Mouse (Mus musculus) CH12.LX (cell line): ENCODE results near the gene 1700029P11Rik. TPM values are rescaled to one million over a fixed set of nuclear protein-coding genes. Genes with fewer than 3 reads are reported as not detected.
A peak's percentile ranks its signal among the peaks of the same experiment; 100 is the strongest.

ENCODE experiments used
- DNase-seq: peaks from one replicate; pipeline ENCODE4 v3.0.0-alpha.2; 2013; ENCODE audit errors: extremely low read depth
- H3K27ac ChIP-seq: 2 replicates; pipeline ENCODE4 v1.5.1; 2012; ENCODE audit warnings: low read depth, mild to moderate bottlenecking, control low read depth, moderate library complexity; ENCODE audit not compliant: insufficient read depth
- H3K27me3 ChIP-seq: replicated peaks from 2 replicates; pipeline ENCODE3; 2012; ENCODE audit warnings: inconsistent platforms
- H3K36me3 ChIP-seq, 2 experiments: replicated peaks in 1 of 2; 2 replicates each; pipeline versions ENCODE3 to v1.6.1; 2012; ENCODE audit warnings: inconsistent platforms in 1 of 2, low read length in 1 of 2, mild to moderate bottlenecking in 1 of 2, mixed read lengths in 1 of 2, moderate library complexity in 1 of 2; ENCODE audit not compliant: control insufficient read depth in 1 of 2, insufficient read depth in 1 of 2
- H3K4me1 ChIP-seq, 2 experiments: 2 replicates each; pipeline ENCODE4 v1.6.1; 2012; ENCODE audit warnings: inconsistent platforms in 1 of 2, moderate library complexity in 1 of 2; ENCODE audit not compliant: insufficient read depth in 2 of 2, control insufficient read depth in 1 of 2
- H3K4me2 ChIP-seq: 2 replicates; pipeline ENCODE4 v1.6.1; 2012; ENCODE audit warnings: low read depth, mild to moderate bottlenecking, control low read depth; ENCODE audit not compliant: poor library complexity, insufficient read depth, severe bottlenecking
- H3K4me3 ChIP-seq, 3 experiments: fragments of 150-350 bp in 1 of 3; sonication (generic) in 1 of 3; replicated peaks in 1 of 3; 2 replicates each; pipeline versions ENCODE3 to v1.5.1; 2011 to 2012; ENCODE audit warnings: low read depth in 2 of 3, low read length in 2 of 3, mild to moderate bottlenecking in 2 of 3, moderate library complexity in 2 of 3, control low read depth in 1 of 3, improper control_type of control experiment in 1 of 3, inconsistent platforms in 1 of 3, mixed read lengths in 1 of 3; ENCODE audit not compliant: poor library complexity in 1 of 3
- H3K79me2 ChIP-seq: replicated peaks from 2 replicates; pipeline ENCODE4 v1.6.1; 2012; ENCODE audit warnings: mild to moderate bottlenecking, moderate library complexity; ENCODE audit not compliant: control insufficient read depth, poor library complexity, insufficient read depth, severe bottlenecking; ENCODE audit errors: extremely low read depth
- H3K9ac ChIP-seq: 2 replicates; pipeline ENCODE4 v1.6.1; 2012; ENCODE audit warnings: low read depth, mild to moderate bottlenecking, control low read depth, moderate library complexity; ENCODE audit not compliant: insufficient read depth
- H3K9me3 ChIP-seq: replicated peaks from 2 replicates; pipeline ENCODE3; 2012; ENCODE audit warnings: low read length, inconsistent platforms, mixed read lengths
- BHLHE40 ChIP-seq: IDR thresholded peaks from 2 replicates; pipeline ENCODE4 v1.6.1; 2011; ENCODE audit warnings: mild to moderate bottlenecking, low read depth, low read length, improper control_type of control experiment
- CHD1 ChIP-seq: IDR thresholded peaks from 2 replicates; pipeline ENCODE4 v1.6.1; 2012; ENCODE audit warnings: low read depth, low read length, improper control_type of control experiment, inconsistent platforms
- CHD2 ChIP-seq: IDR thresholded peaks from 2 replicates; pipeline ENCODE4 v1.6.1; 2011; ENCODE audit warnings: low read length, improper control_type of control experiment
- E2F4 ChIP-seq: IDR thresholded peaks from 2 replicates; pipeline ENCODE4 v1.6.1; 2011; ENCODE audit warnings: low read depth, low read length, improper control_type of control experiment; ENCODE audit not compliant: insufficient replicate concordance
- ELF1 ChIP-seq: IDR thresholded peaks from 2 replicates; pipeline ENCODE4 v1.6.1; 2014; ENCODE audit warnings: low read depth, mild to moderate bottlenecking, inconsistent platforms, low read length, improper control_type of control experiment
- EP300 ChIP-seq: IDR thresholded peaks from 2 replicates; pipeline ENCODE4 v1.6.1; 2011; ENCODE audit warnings: low read length, improper control_type of control experiment
- GABPA ChIP-seq: IDR thresholded peaks from 2 replicates; pipeline ENCODE4 v1.6.1; 2012; ENCODE audit warnings: low read depth, low read length, improper control_type of control experiment, inconsistent platforms; ENCODE audit not compliant: insufficient replicate concordance
- HCFC1 ChIP-seq: IDR thresholded peaks from 2 replicates; pipeline ENCODE4 v1.6.1; 2012; ENCODE audit warnings: low read depth, mild to moderate bottlenecking, inconsistent platforms, low read length, improper control_type of control experiment
- JUN ChIP-seq: IDR thresholded peaks from 2 replicates; pipeline ENCODE4 v1.6.1; 2011; ENCODE audit warnings: low read depth, mild to moderate bottlenecking, low read length, improper control_type of control experiment, moderate library complexity; ENCODE audit not compliant: insufficient read depth
- JUND ChIP-seq: conservative IDR thresholded peaks from 2 replicates; pipeline ENCODE4 v1.6.1; 2011; ENCODE audit warnings: low read depth, low read length, improper control_type of control experiment
- KAT2A ChIP-seq: IDR thresholded peaks from 2 replicates; pipeline ENCODE4 v1.6.1; 2012; ENCODE audit warnings: low read length, improper control_type of control experiment, inconsistent platforms; ENCODE audit not compliant: insufficient replicate concordance
- MAFK ChIP-seq: IDR thresholded peaks from 2 replicates; pipeline ENCODE4 v1.6.1; 2011; ENCODE audit warnings: low read length, improper control_type of control experiment; ENCODE audit not compliant: insufficient replicate concordance
- MAX ChIP-seq: IDR thresholded peaks from 2 replicates; pipeline ENCODE4 v1.6.1; 2011; ENCODE audit warnings: low read length, improper control_type of control experiment
- MAZ ChIP-seq: IDR thresholded peaks from 2 replicates; pipeline ENCODE4 v1.6.1; 2012; ENCODE audit warnings: low read depth, mild to moderate bottlenecking, inconsistent platforms, low read length, improper control_type of control experiment, moderate library complexity
- MEF2A ChIP-seq: IDR thresholded peaks from 2 replicates; pipeline ENCODE4 v1.6.1; 2014; ENCODE audit warnings: low read depth, mild to moderate bottlenecking, inconsistent platforms, low read length, improper control_type of control experiment, borderline replicate concordance
- MXI1 ChIP-seq: IDR thresholded peaks from 2 replicates; pipeline ENCODE4 v1.6.1; 2011; ENCODE audit warnings: mild to moderate bottlenecking, low read depth, low read length, improper control_type of control experiment
- NELFE ChIP-seq: IDR thresholded peaks from 2 replicates; pipeline ENCODE4 v1.6.1; 2011; ENCODE audit warnings: low read depth, low read length, improper control_type of control experiment
- NRF1 ChIP-seq: IDR thresholded peaks from 2 replicates; pipeline ENCODE4 v1.6.1; 2014; ENCODE audit warnings: low read depth, mild to moderate bottlenecking, inconsistent platforms, low read length, improper control_type of control experiment, moderate library complexity
- PAX5 ChIP-seq: IDR thresholded peaks from 2 replicates; pipeline ENCODE4 v1.6.1; 2012; ENCODE audit warnings: low read length, inconsistent platforms, mixed read lengths
- POLR2AphosphoS2 ChIP-seq: IDR thresholded peaks from 2 replicates; pipeline ENCODE4 v1.6.1; 2011; ENCODE audit warnings: low read depth, low read length, improper control_type of control experiment
- RAD21 ChIP-seq: IDR thresholded peaks from 2 replicates; pipeline ENCODE4 v1.6.1; 2011; ENCODE audit warnings: low read depth, mild to moderate bottlenecking, low read length, improper control_type of control experiment, moderate library complexity
- RCOR1 ChIP-seq: conservative IDR thresholded peaks from 2 replicates; pipeline ENCODE4 v1.6.1; 2012; ENCODE audit warnings: low read depth, mild to moderate bottlenecking, inconsistent platforms, low read length, improper control_type of control experiment
- SIN3A ChIP-seq: IDR thresholded peaks from 2 replicates; pipeline ENCODE4 v1.6.1; 2012; ENCODE audit warnings: low read length, improper control_type of control experiment, inconsistent platforms
- SMC3 ChIP-seq: IDR thresholded peaks from 2 replicates; pipeline ENCODE4 v1.6.1; 2011; ENCODE audit warnings: low read depth, low read length, improper control_type of control experiment
- TBP ChIP-seq: conservative IDR thresholded peaks from 2 replicates; pipeline ENCODE4 v1.6.1; 2011; ENCODE audit warnings: low read depth, low read length, improper control_type of control experiment
- UBTF ChIP-seq: IDR thresholded peaks from 2 replicates; pipeline ENCODE4 v1.6.1; 2012; ENCODE audit warnings: low read depth, mild to moderate bottlenecking, inconsistent platforms, low read length, improper control_type of control experiment, moderate library complexity
- ZC3H11A ChIP-seq: IDR thresholded peaks from 2 replicates; pipeline ENCODE4 v1.6.1; 2012; ENCODE audit warnings: low read depth, mild to moderate bottlenecking, inconsistent platforms, low read length, improper control_type of control experiment
- ZKSCAN1 ChIP-seq: IDR thresholded peaks from 2 replicates; pipeline ENCODE4 v1.6.1; 2012; ENCODE audit warnings: low read depth, inconsistent platforms, low read length, improper control_type of control experiment, borderline replicate concordance
- dilution Hi-C: fragments of 300-500 bp; cut with MboI; formaldehyde crosslinking; loops from 2 replicates; pipeline ENCODE4 v1.14.3; 2020; ENCODE audit warnings: low sequenced_read_pairs; ENCODE audit not compliant: extremely low pct_unique_long_range_greater_than_20kb, extremely low pct_ligation_motif_present
- in situ Hi-C: fragments of 300-500 bp; cut with MboI; formaldehyde crosslinking; loops from 3 replicates; pipeline ENCODE4 v1.14.3; 2019; ENCODE audit warnings: low sequenced_read_pairs, low pct_ligation_motif_present, low pct_unique_long_range_greater_than_20kb, mixed read lengths
- polyA plus RNA-seq: library from polyadenylated mRNA; unstranded; fragments of >175 nt; gene quantifications from 2 replicates; pipeline ENCODE4 v1.2.1, GENCODE M21; 2012; ENCODE audit warnings: low read depth; ENCODE audit not compliant: insufficient read length
- total RNA-seq, 2 experiments: library from RNA; depleted of rRNA; stranded (reverse); fragments of 300-350 nt in 1 of 2; fragments of >200 nt in 1 of 2; gene quantifications; 2 replicates each; pipeline ENCODE4 v1.2.3; 2012 to 2014

Gene 1700029P11Rik
- total and polyA plus RNA-seq, 3 experiments: not detected

- dilution Hi-C loops: no loop called here
- peak overlapping the region; percentile 58 for H3K4me2 ChIP-seq
- TF ChIP-seq RAD21: no peak
- no peak for TF ChIP-seq E2F4
- 0 out of 2 replicates have a peak, but pooled peaks have one; percentile 35 for TF ChIP-seq HCFC1
- TF ChIP-seq MAZ: no peak
- TF ChIP-seq, all 38 proteins: peak for 1
- Histone ChIP-seq H3K4me3 (peak overlapping the region; percentile 82 to 98 (median 91)), H3K27ac (peak overlapping the region; percentile 8; the same call in 1 of the 2 replicates), H3K36me3 (peaks cover 11 to 39% of the 10 kb centered on the region in 2 experiments), H3K27me3 (no peaks in the 10 kb centered on the region), H3K9ac (peak overlapping the region; percentile 81), H3K9me3 (peaks cover 2% of the 10 kb centered on the region), H3K4me1 (peaks cover 0 to 43% of the 10 kb centered on the region in 2 experiments; a peak in 2 of 4 replicates), H3K79me2 (peaks cover 21% of the 10 kb centered on the region)
- peak; percentile 23 for DNase-seq
- in situ Hi-C loops: no loop called here
Observed at GRCm38 (mm10) chr15:82015392-82016100, 35.2 kb downstream of the 1700029P11Rik start.

DNA sequence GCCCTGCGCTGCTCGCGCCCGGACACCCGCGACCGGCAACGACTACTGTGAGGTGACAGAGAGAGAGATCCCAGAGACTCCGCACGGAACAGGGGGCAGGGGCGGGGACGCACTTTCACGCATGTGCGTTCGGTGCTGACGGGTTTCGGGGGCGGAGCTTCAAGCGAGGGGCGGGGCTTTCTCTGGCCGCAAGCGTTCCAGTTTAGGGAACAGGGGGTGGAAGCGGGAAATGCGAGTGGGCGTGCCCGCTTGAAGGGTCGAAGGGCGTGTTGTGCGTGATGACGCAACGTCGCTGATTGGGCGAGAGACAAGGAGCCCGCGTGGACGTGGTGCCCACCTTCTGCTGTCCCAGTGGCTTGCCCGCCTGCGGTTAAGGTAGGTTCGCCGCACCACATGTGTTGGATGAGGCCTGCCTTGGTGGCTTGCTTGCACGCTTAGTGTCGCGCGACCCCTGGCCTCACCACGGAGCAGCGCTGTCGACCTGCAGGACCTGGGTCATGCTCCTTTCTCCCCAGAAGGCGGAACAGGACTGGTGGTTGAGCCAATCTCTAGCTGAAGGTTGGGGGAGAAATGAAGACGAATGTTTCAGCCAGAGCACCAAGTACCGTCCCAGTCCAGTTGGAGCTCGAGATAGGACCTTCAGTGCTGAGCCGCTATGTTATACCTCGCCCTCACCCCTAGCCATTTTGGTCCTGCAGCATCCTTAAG is 35.9 kb downstream of the 1700029P11Rik start:
- in situ Hi-C loops: no loop called here
- peak; percentile 99 for DNase-seq
- peaks cover 11 to 36% of the 10 kb centered on the region in 2 experiments for H3K36me3 ChIP-seq
- H3K9ac ChIP-seq: peak overlapping the region; percentile 81
- H3K27ac ChIP-seq: peak overlapping the region; percentile 65
- peak overlapping the region; percentile 90; the same call in 1 of the 2 replicates for H3K4me2 ChIP-seq
- H3K4me1 ChIP-seq: peaks cover 0 to 40% of the 10 kb centered on the region in 2 experiments; a peak in 2 of 4 replicates
- dilution Hi-C loops: no loop called here
- H3K4me3 ChIP-seq: peak overlapping the region; percentile 91 to 98 (median 95)
- peaks cover 21% of the 10 kb centered on the region for H3K79me2 ChIP-seq
- no peaks in the 10 kb centered on the region for H3K27me3 ChIP-seq
- peaks cover 2% of the 10 kb centered on the region for H3K9me3 ChIP-seq
- peak; percentile 69 for TF ChIP-seq BHLHE40
- no peak for TF ChIP-seq PAX5
- no peak for TF ChIP-seq MAFK
- peak; percentile 13 for TF ChIP-seq HCFC1
- TF ChIP-seq SMC3: no peak
- no peak for TF ChIP-seq ZKSCAN1
- no peak for TF ChIP-seq KAT2A
- TF ChIP-seq POLR2AphosphoS2: no peak
- TF ChIP-seq ELF1: peak; percentile 70
- no peak for TF ChIP-seq JUN
- TF ChIP-seq UBTF: 0 out of 2 replicates have a peak, but pooled peaks have one; percentile 64
- TF ChIP-seq MXI1: peak; percentile 79
- TF ChIP-seq RCOR1: no peak
- peak; percentile 84; the same call in 1 of the 2 replicates for TF ChIP-seq E2F4
- no peak for TF ChIP-seq GABPA
- peak; percentile 52; the same call in 1 of the 2 replicates for TF ChIP-seq MAZ
- TF ChIP-seq CHD2: no peak
- TF ChIP-seq JUND: no peak
- TF ChIP-seq NELFE: peak; percentile 80
- peak; percentile 48; the same call in 1 of the 2 replicates for TF ChIP-seq TBP
- TF ChIP-seq NRF1: peak; percentile 79
- TF ChIP-seq MAX: peak; percentile 85
- no peak for TF ChIP-seq ZC3H11A
- TF ChIP-seq MEF2A: no peak
- no peak for TF ChIP-seq EP300
- TF ChIP-seq SIN3A: peak; percentile 87
- no peak; the same call in none of the 2 replicates for TF ChIP-seq CHD1
